8 mouse cellular contexts compared by ENCODE assay signal in the genomic region with DNA sequence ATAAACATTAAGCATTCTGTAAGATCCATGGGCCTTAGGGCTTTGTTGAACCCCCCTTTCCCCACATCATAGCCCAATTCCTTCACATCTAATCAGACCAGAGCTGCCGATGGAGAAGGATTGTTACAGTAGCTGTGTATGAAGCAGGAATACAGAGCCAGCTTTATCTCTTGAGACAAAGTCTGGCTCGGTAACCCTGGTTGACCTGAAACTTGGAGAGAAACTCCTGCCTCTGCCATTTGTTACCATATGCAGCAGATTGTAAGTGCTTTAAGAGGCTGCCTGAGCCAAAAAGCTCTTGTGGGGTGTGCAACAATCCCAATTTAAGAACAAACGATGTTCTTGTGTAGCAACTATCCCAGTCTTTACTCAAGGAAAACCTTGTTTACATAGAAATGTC. TPM values are rescaled to one million over a fixed set of nuclear protein-coding genes. Genes with fewer than 3 reads are reported as not detected.
DNase-seq lines count a peak whose midpoint lies in the region; ATAC-seq and TF ChIP-seq lines count a peak whose summit lies in the region.

No protein-coding gene starts in this region.

- no peaks in the 10 kb centered on the region for H3K9me3 ChIP-seq in liver, embryonic 11.5 days (ENCODE audit: control insufficient read depth, low read length)

- peak; percentile 32 for DNase-seq in adrenal gland, postnatal 10 days
- DNase-seq in adrenal gland, adult 18-20 months (ENCODE audit: low spot score in 2 of 2), result no peak
- DNase-seq in testis, postnatal 14 days (ENCODE audit: low spot score), result peak; percentile 55
- no peak for DNase-seq in testis, postnatal 10 days (ENCODE audit: low spot score)
- DNase-seq in liver, embryonic 11.5 days (ENCODE audit: low spot score), result no peak
- no peak for DNase-seq in frontal cortex, postnatal 25 days (ENCODE audit: low spot score in 2 of 2)
- no peak for DNase-seq in thymus, adult 2 months
- DNase-seq in embryo, embryonic 10.5 days (ENCODE audit: low spot score), result no peak

- peaks cover 11% of the 10 kb centered on the region for H3K4me1 ChIP-seq in liver, embryonic 11.5 days (replicated peaks; ENCODE audit: control insufficient read depth, insufficient read depth, low read length)
- H3K4me1 ChIP-seq in thymus, adult 2 months (replicated peaks; ENCODE audit: control insufficient read depth, insufficient read depth, low read length), result peaks cover 10% of the 10 kb centered on the region

- no peaks in the 10 kb centered on the region for H3K27me3 ChIP-seq in liver, embryonic 11.5 days (replicated peaks; ENCODE audit: control insufficient read depth, insufficient read depth, low read length)
- H3K27me3 ChIP-seq in thymus, adult 2 months (ENCODE audit: control insufficient read depth, insufficient read depth, low read length), result no peaks in the 10 kb centered on the region

- H3K36me3 ChIP-seq in liver, embryonic 11.5 days (ENCODE audit: control insufficient read depth, insufficient read depth, low read length), result no peaks in the 10 kb centered on the region; the same call in 1 of the 2 replicates
- H3K36me3 ChIP-seq in thymus, adult 2 months (ENCODE audit: control insufficient read depth, insufficient read depth, low read length), result no peaks in the 10 kb centered on the region

- no peak for ATAC-seq in liver, embryonic 11.5 days (replicated peaks; ENCODE audit: low FRiP score)

- TF ChIP-seq CTCF in thymus, adult 2 months (IDR thresholded peaks at IDR 0.05; ENCODE audit: borderline replicate concordance, control insufficient read depth, extremely low read depth, insufficient read depth, low read length, poor library complexity), result no peak

- no peak for TF ChIP-seq POLR2A in thymus, adult 2 months (IDR thresholded peaks at IDR 0.05; ENCODE audit: control insufficient read depth, extremely low read depth, insufficient read depth, low read length, poor library complexity)

- peak overlapping the region; percentile 89 for H3K9ac ChIP-seq in liver, embryonic 11.5 days (ENCODE audit: low read depth, low read length)

- peak overlapping the region; percentile 89 for H3K4me2 ChIP-seq in liver, embryonic 11.5 days

- WGBS in liver, embryonic 11.5 days, result 46% methylated on average over 3 of the region's 3 CpGs
- 86% methylated on average over 3 of the region's 3 CpGs for WGBS in thymus, adult 2 months

- H3K4me3 ChIP-seq in liver, embryonic 11.5 days (ENCODE audit: low read depth, low read length), result peak overlapping the region; percentile 83
- H3K4me3 ChIP-seq in thymus, adult 2 months (ENCODE audit: control insufficient read depth, insufficient read depth, low read length), result no peak overlapping the region

- H3K27ac ChIP-seq in liver, embryonic 11.5 days (ENCODE audit: low read depth, low read length), result no peak overlapping the region
- H3K27ac ChIP-seq in thymus, adult 2 months (ENCODE audit: control insufficient read depth, insufficient read depth, low read length), result no peak overlapping the region

RNA-seq across cellular contexts. Expression of a gene that starts 3.4 kb away (rescaled TPM):
- 100 to 1,000 TPM; 409 to 487 TPM for total RNA-seq in adrenal gland, postnatal 10 days (2021)
- 100 to 1,000 TPM; 257 to 408 TPM for total RNA-seq in adrenal gland, adult 18-20 months (2021)
- 358 and 377 TPM in 2 replicates for polyA plus RNA-seq in liver, embryonic 11.5 days (2014; fragmentation: Nextera tagmentation; extraction: Ambion mirVana)
- 67.3 and 98.2 TPM in 2 replicates for polyA plus RNA-seq in thymus, adult 2 months (2012; rRNA removed)

RNA-seq across cellular contexts. Expression of a gene that starts 3.4 kb away (rescaled TPM):
- 10 to 100 TPM; 61.6 to 71.0 TPM for total RNA-seq in adrenal gland, postnatal 10 days (2021)
- total RNA-seq in adrenal gland, adult 18-20 months (2021), result 10 to 100 TPM; 57.4 to 60.5 TPM
- 207 and 211 TPM in 2 replicates for polyA plus RNA-seq in liver, embryonic 11.5 days (2014; fragmentation: Nextera tagmentation; extraction: Ambion mirVana)
- polyA plus RNA-seq in thymus, adult 2 months (2012; rRNA removed), result 133 and 154 TPM in 2 replicates

Comparison
In these comparisons a context has a peak if more than half of its experiments do, and no peak if none do; other contexts are left out.
1. DNase-seq: peak in adrenal gland, postnatal 10 days (single experiment) and testis, postnatal 14 days (single experiment); none in adrenal gland, adult 18-20 months (0 of 2), testis, postnatal 10 days (single experiment), liver, embryonic 11.5 days (single experiment), frontal cortex, postnatal 25 days (0 of 2), thymus, adult 2 months (single experiment) and embryo, embryonic 10.5 days (single experiment).